Mouse (Mus musculus): ENCODE results near the gene Gapdh.

- TF ChIP-seq CHD2 (IDR thresholded peaks at IDR 0.05; ENCODE audit: low read depth, low read length) (no peak), MAFK (IDR thresholded peaks at IDR 0.05; ENCODE audit: insufficient read depth, low read depth, low read length) (no peak)
Measured at GRCm38 (mm10) chr6:125213715-125214114, 47.4 kb upstream of the Gapdh start.
